Mouse (Mus musculus): ENCODE data around the gene Syt3. TPM values are rescaled to one million over a fixed set of nuclear protein-coding genes. Genes with fewer than 3 reads are reported as not detected.

Syt3 gene
- polyA plus RNA-seq, 3 experiments from 2014 or later, result not detected

- ATAC-seq, result no peak
Observed at GRCm38 (mm10) chr7:44357531-44357930, 26.4 kb upstream of the Syt3 start.

- no peak for ATAC-seq
Observed at GRCm38 (mm10) chr7:44358012-44358411, 25.9 kb upstream of the Syt3 start.

- no peak for ATAC-seq
Observed at GRCm38 (mm10) chr7:44358886-44359654, 24.8 kb upstream of the Syt3 start.

- ATAC-seq, result peak; percentile 84
Observed at GRCm38 (mm10) chr7:44359908-44360672, 23.8 kb upstream of the Syt3 start.

GRCm38 (mm10) chr7:44360792-44361301, 23.1 kb upstream of the Syt3 start:
- no peak for ATAC-seq

GRCm38 (mm10) chr7:44372678-44373077, 11.2 kb upstream of the Syt3 start:
- no peak for ATAC-seq

- ATAC-seq, result no peak
Observed at GRCm38 (mm10) chr7:44373460-44373859, 10.4 kb upstream of the Syt3 start.

- ATAC-seq, result peak; percentile 99
Observed at GRCm38 (mm10) chr7:44373889-44374652, 9.8 kb upstream of the Syt3 start.

GRCm38 (mm10) chr7:44374756-44375155, 9.1 kb upstream of the Syt3 start:
- no peak for ATAC-seq

GRCm38 (mm10) chr7:44375207-44375606, 8.7 kb upstream of the Syt3 start:
- no peak for ATAC-seq

GRCm38 (mm10) chr7:44375793-44376192, 8.1 kb upstream of the Syt3 start:
- no peak for ATAC-seq

GRCm38 (mm10) chr7:44378290-44378689, 5.6 kb upstream of the Syt3 start:
- no peak for ATAC-seq

GRCm38 (mm10) chr7:44382541-44382940, 1.4 kb upstream of the Syt3 start:
- no peak for ATAC-seq

GRCm38 (mm10) chr7:44384716-44385059, 786 bp downstream of the Syt3 start:
- ATAC-seq, result no peak

GRCm38 (mm10) chr7:44385720-44386119, 1.8 kb downstream of the Syt3 start, which contains the start of gene 1700008O03Rik:
TSS of gene 1700008O03Rik (minus strand) at chr7:44385820.
- ATAC-seq, result no peak

GRCm38 (mm10) chr7:44391831-44392230, 7.9 kb downstream of the Syt3 start:
- no peak for ATAC-seq

GRCm38 (mm10) chr7:44392341-44392740, 8.4 kb downstream of the Syt3 start:
- no peak for ATAC-seq

GRCm38 (mm10) chr7:44393284-44393683, 9.4 kb downstream of the Syt3 start:
- no peak for ATAC-seq

- ATAC-seq, result peak; percentile 82
Observed at GRCm38 (mm10) chr7:44398570-44398969, 14.7 kb downstream of the Syt3 start.

- ATAC-seq, result peak; percentile 67
Observed at GRCm38 (mm10) chr7:44401673-44402072, 17.8 kb downstream of the Syt3 start.

- ATAC-seq, result peak; percentile 93
Observed at GRCm38 (mm10) chr7:44405346-44406014, 21.6 kb downstream of the Syt3 start.

GRCm38 (mm10) chr7:44406015-44406355, 22.1 kb downstream of the Syt3 start:
- ATAC-seq, result no peak

GRCm38 (mm10) chr7:44411144-44411543, 27.2 kb downstream of the Syt3 start:
- ATAC-seq, result no peak
